ENCODE assay signal across 25 mouse cellular contexts in genomic region chr7:137750741-137751140, GRCm38 (mm10).
DNase-seq lines count a peak whose midpoint lies in the region; ATAC-seq and TF ChIP-seq lines count a peak whose summit lies in the region.
"Had no signal": no experiment of that assay in that cellular context is flagged by ENCODE, and none has a peak within 500 bp of the region (broad histone marks: within the 10 kb centered on the region; RNA-seq: fewer than 3 reads in every experiment).

No protein-coding gene starts in this region.

- no peak overlapping the region for H3K27ac ChIP-seq in kidney, embryonic 14.5 days (ENCODE audit: low read depth, low read length)
- H3K27ac ChIP-seq in kidney, postnatal 0 days, result no peak overlapping the region
- H3K27ac ChIP-seq in lung, postnatal 0 days (ENCODE audit: low read length), result no peak overlapping the region
- H3K27ac ChIP-seq: forebrain, embryonic 10.5 days; forebrain, embryonic 13.5 days; heart, embryonic 15.5 days; hindbrain, embryonic 14.5 days had no signal

- H3K9ac ChIP-seq in kidney, embryonic 14.5 days (ENCODE audit: low read depth, low read length), result no peak overlapping the region
- no peak overlapping the region for H3K9ac ChIP-seq in kidney, postnatal 0 days (ENCODE audit: low read depth, low read length)
- H3K9ac ChIP-seq in lung, postnatal 0 days (replicated peaks; ENCODE audit: low read depth), result no peak overlapping the region
- H3K9ac ChIP-seq: forebrain, embryonic 13.5 days; heart, embryonic 12.5 days; heart, embryonic 15.5 days; hindbrain, embryonic 14.5 days had no signal

- no peak for DNase-seq in kidney, postnatal 25 days
- DNase-seq in kidney, postnatal 0 days (ENCODE audit: low spot score), result peak; percentile 61
- DNase-seq in kidney, adult 11 months, result no peak
- DNase-seq in lung, postnatal 0 days (ENCODE audit: low spot score), result peak; percentile 46
- no peak for DNase-seq in lung, postnatal 36 days
- DNase-seq in R1 (ENCODE audit: low read depth, low spot score), result peak; percentile 6
- DNase-seq: adrenal gland, postnatal 10 days; adrenal gland, postnatal 36 days; cerebellum, adult 18-20 months; cerebellum, adult 9-10 months; cerebellum, postnatal 14 days; gastrocnemius, postnatal 10 days; gastrocnemius, postnatal 36 days; heart, adult 18-20 months; heart, postnatal 10 days; heart, postnatal 36 days had no signal

- 44% methylated on average over 1 of the region's 1 CpGs for WGBS in kidney, embryonic 14.5 days
- 18% methylated on average over 1 of the region's 1 CpGs for WGBS in kidney, postnatal 0 days
- WGBS in lung, postnatal 0 days, result 13% methylated on average over 1 of the region's 1 CpGs

- H3K4me3 ChIP-seq in kidney, embryonic 14.5 days (ENCODE audit: low read length), result no peak overlapping the region
- no peak overlapping the region for H3K4me3 ChIP-seq in kidney, postnatal 0 days (replicated peaks; ENCODE audit: low read depth, low read length)
- no peak overlapping the region for H3K4me3 ChIP-seq in lung, postnatal 0 days (ENCODE audit: low read depth, low read length)
- H3K4me3 ChIP-seq: forebrain, embryonic 10.5 days; forebrain, embryonic 13.5 days; heart, embryonic 12.5 days; heart, embryonic 15.5 days had no signal

- no peaks in the 10 kb centered on the region for H3K4me1 ChIP-seq in kidney, embryonic 14.5 days (ENCODE audit: control insufficient read depth, insufficient read depth, low read length)
- H3K4me1 ChIP-seq in kidney, postnatal 0 days (replicated peaks; ENCODE audit: insufficient read depth, low read length), result no peaks in the 10 kb centered on the region
- no peaks in the 10 kb centered on the region for H3K4me1 ChIP-seq in lung, postnatal 0 days (ENCODE audit: insufficient read depth, low read depth, low read length)
- H3K4me1 ChIP-seq: forebrain, embryonic 13.5 days; heart, embryonic 12.5 days; heart, embryonic 15.5 days had no signal

- no peak for TF ChIP-seq CTCF in kidney, postnatal 0 days (IDR thresholded peaks at IDR 0.05; ENCODE audit: low read depth)
- no peak for TF ChIP-seq CTCF in lung, postnatal 0 days (IDR thresholded peaks at IDR 0.05)

- H3K9me3 ChIP-seq in kidney, embryonic 14.5 days (ENCODE audit: control insufficient read depth, low read length), result no peaks in the 10 kb centered on the region
- no peaks in the 10 kb centered on the region for H3K9me3 ChIP-seq in kidney, postnatal 0 days (replicated peaks; ENCODE audit: low read length)
- no peaks in the 10 kb centered on the region for H3K9me3 ChIP-seq in lung, postnatal 0 days (ENCODE audit: low read length)
- H3K9me3 ChIP-seq: forebrain, embryonic 10.5 days; forebrain, embryonic 13.5 days; heart, embryonic 12.5 days; heart, embryonic 15.5 days had no signal

- no peak overlapping the region for H3K4me2 ChIP-seq in kidney, embryonic 14.5 days (replicated peaks; ENCODE audit: low read depth, low read length)
- no peak overlapping the region for H3K4me2 ChIP-seq in kidney, postnatal 0 days (ENCODE audit: low read length)
- H3K4me2 ChIP-seq in lung, postnatal 0 days (replicated peaks; ENCODE audit: low read depth, low read length), result no peak overlapping the region
- H3K4me2 ChIP-seq: forebrain, embryonic 13.5 days; heart, embryonic 12.5 days; heart, embryonic 15.5 days; hindbrain, embryonic 14.5 days had no signal

- no peak for TF ChIP-seq EP300 in lung, postnatal 0 days (IDR thresholded peaks at IDR 0.05)

- H3K27me3 ChIP-seq in kidney, embryonic 14.5 days (ENCODE audit: control insufficient read depth, insufficient read depth, low read length), result no peaks in the 10 kb centered on the region; the same call in 1 of the 2 replicates
- H3K27me3 ChIP-seq in kidney, postnatal 0 days (ENCODE audit: insufficient read depth, low read length), result no peaks in the 10 kb centered on the region
- no peaks in the 10 kb centered on the region for H3K27me3 ChIP-seq in lung, postnatal 0 days (replicated peaks; ENCODE audit: insufficient read depth, low read length)
- H3K27me3 ChIP-seq: forebrain, embryonic 13.5 days; heart, embryonic 12.5 days; heart, embryonic 15.5 days had no signal

- no peaks in the 10 kb centered on the region for H3K36me3 ChIP-seq in kidney, embryonic 14.5 days (ENCODE audit: control insufficient read depth, insufficient read depth, low read length)
- H3K36me3 ChIP-seq in kidney, postnatal 0 days (ENCODE audit: insufficient read depth, low read length), result no peaks in the 10 kb centered on the region
- H3K36me3 ChIP-seq in lung, postnatal 0 days (ENCODE audit: insufficient read depth, low read length), result no peaks in the 10 kb centered on the region
- H3K36me3 ChIP-seq: forebrain, embryonic 10.5 days; heart, embryonic 12.5 days; heart, embryonic 15.5 days had no signal

- ATAC-seq in kidney, embryonic 14.5 days (ENCODE audit: low FRiP score, low TSS enrichment), result peak; percentile 62
- ATAC-seq in kidney, postnatal 0 days (replicated peaks; ENCODE audit: low FRiP score, low read depth), result no peak; the same call in 1 of the 2 replicates
- ATAC-seq in lung, postnatal 0 days, result no peak
- ATAC-seq in granulocyte monocyte progenitor cell, adult 5-6 weeks (replicated peaks; ENCODE audit: poor library complexity, severe bottlenecking), result no peak
- ATAC-seq: CD4-positive, CD25-positive, alpha-beta regulatory T cell, adult 4 months; forebrain, embryonic 13.5 days; forebrain, embryonic 16.5 days had no signal

Comparison
In these comparisons a context has a peak if more than half of its experiments do, and no peak if none do; other contexts are left out.
1. DNase-seq: peak in kidney, postnatal 0 days (single experiment), lung, postnatal 0 days (single experiment) and R1 (single experiment); none in kidney, postnatal 25 days (0 of 2), kidney, adult 11 months (single experiment) and lung, postnatal 36 days (single experiment).